In genomic region chr17:24540375-24540774, GRCm38 (mm10) we compare ENCODE assay signal across 8 mouse cellular contexts. TPM values are rescaled to one million over a fixed set of nuclear protein-coding genes. Genes with fewer than 3 reads are reported as not detected.
DNase-seq lines count a peak whose midpoint lies in the region; ATAC-seq lines count a peak whose summit lies in the region.

No protein-coding gene starts in this region.

- H3K27ac ChIP-seq in hindbrain, embryonic 14.5 days = no peak overlapping the region
- H3K27ac ChIP-seq in hindbrain, embryonic 12.5 days = no peak overlapping the region
- no peak overlapping the region for H3K27ac ChIP-seq in forebrain, embryonic 14.5 days (ENCODE audit: low read depth, low read length)
- H3K27ac ChIP-seq in limb, embryonic 11.5 days (replicated peaks; ENCODE audit: low read depth, low read length) = no peak overlapping the region

- no peaks in the 10 kb centered on the region for H3K36me3 ChIP-seq in hindbrain, embryonic 14.5 days (replicated peaks; ENCODE audit: control insufficient read depth, insufficient read depth)
- no peaks in the 10 kb centered on the region for H3K36me3 ChIP-seq in hindbrain, embryonic 12.5 days
- H3K36me3 ChIP-seq in forebrain, embryonic 14.5 days (ENCODE audit: control insufficient read depth, insufficient read depth, low read length) = no peaks in the 10 kb centered on the region
- no peaks in the 10 kb centered on the region for H3K36me3 ChIP-seq in limb, embryonic 11.5 days (ENCODE audit: control insufficient read depth, insufficient read depth, low read length)

- H3K4me2 ChIP-seq in hindbrain, embryonic 14.5 days (replicated peaks) = no peak overlapping the region
- H3K4me2 ChIP-seq in hindbrain, embryonic 12.5 days (replicated peaks) = no peak overlapping the region
- no peak overlapping the region for H3K4me2 ChIP-seq in forebrain, embryonic 14.5 days (ENCODE audit: low read length)
- no peak overlapping the region for H3K4me2 ChIP-seq in limb, embryonic 11.5 days (ENCODE audit: low read depth, severe bottlenecking)

- peak; percentile 53 for DNase-seq in hindbrain, embryonic 14.5 days (ENCODE audit: low spot score)
- DNase-seq in R1 (ENCODE audit: low read depth, low spot score) = peak; percentile 39
- peak; percentile 71 for DNase-seq in forebrain, embryonic 14.5 days (ENCODE audit: low spot score)
- DNase-seq in limb, embryonic 11.5 days (ENCODE audit: low spot score) = peak; percentile 57
- peak; percentile 86 for DNase-seq in naive thymus-derived CD4-positive, alpha-beta T cell, adult 2 months (ENCODE audit: low read depth)
- DNase-seq in urinary bladder, postnatal 36 days (ENCODE audit: low spot score in 2 of 2) = no peak
- DNase-seq in gastrocnemius, postnatal 4 days (ENCODE audit: low spot score in 2 of 2) = no peak

- H3K9me3 ChIP-seq in hindbrain, embryonic 14.5 days (ENCODE audit: control insufficient read depth, low read length) = no peaks in the 10 kb centered on the region
- H3K9me3 ChIP-seq in hindbrain, embryonic 12.5 days (replicated peaks) = no peaks in the 10 kb centered on the region
- no peaks in the 10 kb centered on the region for H3K9me3 ChIP-seq in forebrain, embryonic 14.5 days (replicated peaks; ENCODE audit: control insufficient read depth, low read length)
- no peaks in the 10 kb centered on the region for H3K9me3 ChIP-seq in limb, embryonic 11.5 days (ENCODE audit: control insufficient read depth, low read length)

- H3K4me1 ChIP-seq in hindbrain, embryonic 14.5 days (replicated peaks; ENCODE audit: control insufficient read depth, insufficient read depth, low read length) = no peaks in the 10 kb centered on the region; the same call in 1 of the 2 replicates
- H3K4me1 ChIP-seq in hindbrain, embryonic 12.5 days = peaks cover 3% of the 10 kb centered on the region
- peaks cover 8% of the 10 kb centered on the region for H3K4me1 ChIP-seq in forebrain, embryonic 14.5 days (ENCODE audit: control insufficient read depth, insufficient read depth, low read length)
- H3K4me1 ChIP-seq in limb, embryonic 11.5 days (ENCODE audit: control insufficient read depth, insufficient read depth, low read length) = no peaks in the 10 kb centered on the region

- no peak overlapping the region for H3K9ac ChIP-seq in hindbrain, embryonic 14.5 days
- H3K9ac ChIP-seq in hindbrain, embryonic 12.5 days = no peak overlapping the region
- no peak overlapping the region for H3K9ac ChIP-seq in forebrain, embryonic 14.5 days (ENCODE audit: low read length)
- no peak overlapping the region for H3K9ac ChIP-seq in limb, embryonic 11.5 days (ENCODE audit: low read length)

- H3K4me3 ChIP-seq in hindbrain, embryonic 14.5 days (replicated peaks; ENCODE audit: low read length) = no peak overlapping the region
- no peak overlapping the region for H3K4me3 ChIP-seq in hindbrain, embryonic 12.5 days
- no peak overlapping the region for H3K4me3 ChIP-seq in forebrain, embryonic 14.5 days (ENCODE audit: low read depth, low read length)
- no peak overlapping the region for H3K4me3 ChIP-seq in limb, embryonic 11.5 days (ENCODE audit: low read depth, low read length)

- ATAC-seq in hindbrain, embryonic 14.5 days (ENCODE audit: low FRiP score) = no peak
- ATAC-seq in hindbrain, embryonic 12.5 days (ENCODE audit: low FRiP score) = no peak
- no peak; the same call in 1 of the 2 replicates for ATAC-seq in forebrain, embryonic 14.5 days
- ATAC-seq in limb, embryonic 11.5 days (ENCODE audit: insufficient number of reproducible peaks, low FRiP score, low TSS enrichment, low read depth) = no peak

- 4% methylated on average over 3 of the region's 3 CpGs for WGBS in hindbrain, embryonic 14.5 days
- WGBS in hindbrain, embryonic 12.5 days = 7% methylated on average over 3 of the region's 3 CpGs
- WGBS in forebrain, embryonic 14.5 days = 3% methylated on average over 3 of the region's 3 CpGs
- 12% methylated on average over 3 of the region's 3 CpGs for WGBS in limb, embryonic 11.5 days

- no peaks in the 10 kb centered on the region for H3K27me3 ChIP-seq in hindbrain, embryonic 14.5 days (ENCODE audit: control insufficient read depth, insufficient read depth, low read length)
- H3K27me3 ChIP-seq in hindbrain, embryonic 12.5 days = peaks cover 6% of the 10 kb centered on the region; the same call in 1 of the 2 replicates
- H3K27me3 ChIP-seq in forebrain, embryonic 14.5 days (replicated peaks; ENCODE audit: control insufficient read depth, insufficient read depth, low read length) = no peaks in the 10 kb centered on the region
- no peaks in the 10 kb centered on the region for H3K27me3 ChIP-seq in limb, embryonic 11.5 days (ENCODE audit: control insufficient read depth, insufficient read depth, low read length)

RNA-seq across cellular contexts. Expression of gene Rab26, which starts 6.4 kb away (rescaled TPM):
- 4.2 and 5.6 TPM in 2 replicates for polyA plus RNA-seq in hindbrain, embryonic 14.5 days (2014; fragmentation: Nextera tagmentation; extraction: Ambion mirVana)
- 2.1 and 2.8 TPM in 2 replicates for polyA plus RNA-seq in hindbrain, embryonic 12.5 days (2016; fragmentation: Nextera tagmentation; extraction: Ambion mirVana)
- 4.0 TPM in 2 replicates for polyA plus RNA-seq in forebrain, embryonic 14.5 days (2014; fragmentation: Nextera tagmentation; extraction: Ambion mirVana)
- 1.8 and 3.1 TPM in 2 replicates for polyA plus RNA-seq in limb, embryonic 11.5 days (2014; fragmentation: Nextera tagmentation; extraction: Ambion mirVana)
- total RNA-seq in gastrocnemius, postnatal 4 days (2021) = under 1 TPM; 0.52 to 0.64 TPM

RNA-seq across cellular contexts. Expression of gene Pkd1, which starts 9.3 kb away (rescaled TPM):
- 28.4 and 30.4 TPM in 2 replicates for polyA plus RNA-seq in hindbrain, embryonic 14.5 days (2014; fragmentation: Nextera tagmentation; extraction: Ambion mirVana)
- 20.5 and 25.5 TPM in 2 replicates for polyA plus RNA-seq in hindbrain, embryonic 12.5 days (2016; fragmentation: Nextera tagmentation; extraction: Ambion mirVana)
- polyA plus RNA-seq in forebrain, embryonic 14.5 days (2014; fragmentation: Nextera tagmentation; extraction: Ambion mirVana) = 12.9 and 16.7 TPM in 2 replicates
- 20.8 and 22.5 TPM in 2 replicates for polyA plus RNA-seq in limb, embryonic 11.5 days (2014; fragmentation: Nextera tagmentation; extraction: Ambion mirVana)
- 10 to 100 TPM; 60.5 to 66.7 TPM for total RNA-seq in gastrocnemius, postnatal 4 days (2021)

RNA-seq across cellular contexts. Expression of gene Traf7, which starts 12.6 kb away (rescaled TPM):
- polyA plus RNA-seq in hindbrain, embryonic 14.5 days (2014; fragmentation: Nextera tagmentation; extraction: Ambion mirVana) = 75.0 and 82.8 TPM in 2 replicates
- 86.5 and 87.0 TPM in 2 replicates for polyA plus RNA-seq in hindbrain, embryonic 12.5 days (2016; fragmentation: Nextera tagmentation; extraction: Ambion mirVana)
- 80.1 and 96.6 TPM in 2 replicates for polyA plus RNA-seq in forebrain, embryonic 14.5 days (2014; fragmentation: Nextera tagmentation; extraction: Ambion mirVana)
- 89.3 and 102 TPM in 2 replicates for polyA plus RNA-seq in limb, embryonic 11.5 days (2014; fragmentation: Nextera tagmentation; extraction: Ambion mirVana)
- 10 to 100 TPM; 80.8 to 86.3 TPM for total RNA-seq in gastrocnemius, postnatal 4 days (2021)

RNA-seq across cellular contexts. Expression of gene Caskin1, which starts 52.0 kb away (rescaled TPM):
- 45.7 and 46.8 TPM in 2 replicates for polyA plus RNA-seq in hindbrain, embryonic 14.5 days (2014; fragmentation: Nextera tagmentation; extraction: Ambion mirVana)
- polyA plus RNA-seq in hindbrain, embryonic 12.5 days (2016; fragmentation: Nextera tagmentation; extraction: Ambion mirVana) = 24.2 and 25.0 TPM in 2 replicates
- 9.1 and 14.6 TPM in 2 replicates for polyA plus RNA-seq in forebrain, embryonic 14.5 days (2014; fragmentation: Nextera tagmentation; extraction: Ambion mirVana)
- polyA plus RNA-seq in limb, embryonic 11.5 days (2014; fragmentation: Nextera tagmentation; extraction: Ambion mirVana) = 2.3 and 2.5 TPM in 2 replicates
- total RNA-seq in gastrocnemius, postnatal 4 days (2021) = 1 to 10 TPM; 1.6 TPM

Comparison
In these comparisons a context has a peak if more than half of its experiments do, and no peak if none do; other contexts are left out.
1. DNase-seq: peak in hindbrain, embryonic 14.5 days (single experiment), R1 (single experiment), forebrain, embryonic 14.5 days (single experiment), limb, embryonic 11.5 days (single experiment) and naive thymus-derived CD4-positive, alpha-beta T cell, adult 2 months (single experiment); none in urinary bladder, postnatal 36 days (0 of 2) and gastrocnemius, postnatal 4 days (0 of 2).